Mouse (Mus musculus) megakaryocyte, embryonic 14.5 days (primary cell): ENCODE measurements around the gene Gm11444. TPM values are rescaled to one million over a fixed set of nuclear protein-coding genes. Genes with fewer than 3 reads are reported as not detected.

Experiments
- H3K27me3 ChIP-seq: replicated peaks from 2 replicates; pipeline ENCODE3; 2012; ENCODE audit warnings: inconsistent platforms
- H3K36me3 ChIP-seq: replicated peaks from 2 replicates; pipeline ENCODE3; 2012; ENCODE audit warnings: low read length, inconsistent platforms, mixed read lengths
- H3K4me1 ChIP-seq: 2 replicates; pipeline ENCODE4 v1.6.1; 2012; ENCODE audit warnings: inconsistent platforms
- H3K4me3 ChIP-seq: replicated peaks from 2 replicates; pipeline ENCODE3; 2012; ENCODE audit warnings: moderate library complexity, mild to moderate bottlenecking, inconsistent platforms
- H3K9me3 ChIP-seq: 2 replicates; pipeline ENCODE4 v1.6.1; 2012; ENCODE audit warnings: inconsistent platforms
- FLI1 ChIP-seq: IDR thresholded peaks from 2 replicates; pipeline ENCODE4 v1.6.1; 2012; ENCODE audit warnings: low read length, inconsistent platforms, mixed read lengths
- GATA1 ChIP-seq: IDR thresholded peaks from 3 replicates; pipeline ENCODE4 v1.6.1; 2012; ENCODE audit warnings: mixed read lengths, low read length, inconsistent platforms, borderline replicate concordance
- polyA plus RNA-seq: library from polyadenylated mRNA; stranded (reverse); fragments of >175 nt; gene quantifications from 2 replicates; pipeline ENCODE4 v1.2.3, GENCODE M21; 2012; ENCODE audit warnings: low replicate concordance; ENCODE audit not compliant: insufficient read depth

Gm11444 gene
- polyA plus RNA-seq, 1 experiment: not detected

- no peak overlapping the region for H3K4me3 ChIP-seq
- peaks cover 63% of the 10 kb centered on the region for H3K27me3 ChIP-seq
- no peak for TF ChIP-seq FLI1
- TF ChIP-seq GATA1: no peak
- H3K36me3 ChIP-seq: no peaks in the 10 kb centered on the region
- H3K4me1 ChIP-seq: peaks cover 5% of the 10 kb centered on the region
- no peaks in the 10 kb centered on the region for H3K9me3 ChIP-seq
Measured at GRCm38 (mm10) chr11:85799456-85799855, 50.7 kb downstream of the Gm11444 start.

Other genes with a start within 250 kb of the Gm11444 start
- 1.5 and 1.7 TPM in 2 replicates for gene Tbx2, start 17.8 kb downstream of the Gm11444 start, polyA plus RNA-seq
- gene Tbx4, start 36.1 kb upstream of the Gm11444 start, polyA plus RNA-seq: not detected in 2 replicates